In genomic region chr15:99825211-99825610, GRCm38 (mm10) we compare ENCODE assay signal across 25 mouse cellular contexts. TPM values are rescaled to one million over a fixed set of nuclear protein-coding genes. Genes with fewer than 3 reads are reported as not detected.
DNase-seq lines count a peak whose midpoint lies in the region; ATAC-seq and TF ChIP-seq lines count a peak whose summit lies in the region.
"Had no signal": no experiment of that assay in that cellular context is flagged by ENCODE, and none has a peak within 500 bp of the region (broad histone marks: within the 10 kb centered on the region; RNA-seq: fewer than 3 reads in every experiment).

No protein-coding gene starts in this region.

- H3K27ac ChIP-seq in forebrain, embryonic 10.5 days, result peak overlapping the region; percentile 40; the same call in 1 of the 2 replicates
- H3K27ac ChIP-seq in forebrain, embryonic 16.5 days (ENCODE audit: low read length), result no peak overlapping the region
- peak overlapping the region; percentile 54 for H3K27ac ChIP-seq in gastrocnemius, adult 2 months
- 0 out of 2 replicates have a peak overlapping the region, but pooled peaks have one; percentile 5 for H3K27ac ChIP-seq in hindbrain, embryonic 10.5 days
- no peak overlapping the region for H3K27ac ChIP-seq in hindbrain, postnatal 0 days
- H3K27ac ChIP-seq: intestine, embryonic 15.5 days; liver, embryonic 14.5 days; macrophage; midbrain, embryonic 13.5 days had no signal

- no peak overlapping the region for H3K4me2 ChIP-seq in forebrain, embryonic 16.5 days (ENCODE audit: low read length)
- no peak overlapping the region for H3K4me2 ChIP-seq in hindbrain, postnatal 0 days (ENCODE audit: low read depth, low read length)
- H3K4me2 ChIP-seq: heart, embryonic 11.5 days; intestine, embryonic 15.5 days; midbrain, embryonic 13.5 days had no signal

- intact Hi-C loops in gastrocnemius, adult 2 months (cut with DNase I), result no loop called here
- intact Hi-C loops in gastrocnemius, postnatal 36 days (cut with DNase I), result no loop called here

- H3K4me3 ChIP-seq in forebrain, embryonic 10.5 days, result no peak overlapping the region
- no peak overlapping the region for H3K4me3 ChIP-seq in forebrain, embryonic 16.5 days (replicated peaks; ENCODE audit: low read length)
- no peak overlapping the region for H3K4me3 ChIP-seq in gastrocnemius, adult 2 months
- H3K4me3 ChIP-seq in hindbrain, embryonic 10.5 days, result no peak overlapping the region
- H3K4me3 ChIP-seq in hindbrain, postnatal 0 days (ENCODE audit: low read length), result no peak overlapping the region
- H3K4me3 ChIP-seq: intestine, embryonic 15.5 days; midbrain, embryonic 13.5 days had no signal

- WGBS in forebrain, embryonic 10.5 days, result 87% methylated on average over 3 of the region's 3 CpGs
- 84% methylated on average over 3 of the region's 3 CpGs for WGBS in forebrain, embryonic 16.5 days
- 87% methylated on average over 3 of the region's 3 CpGs for WGBS in hindbrain, embryonic 10.5 days
- 77% methylated on average over 3 of the region's 3 CpGs for WGBS in hindbrain, postnatal 0 days

- no peaks in the 10 kb centered on the region for H3K27me3 ChIP-seq in forebrain, embryonic 10.5 days (ENCODE audit: poor library complexity, severe bottlenecking)
- no peaks in the 10 kb centered on the region for H3K27me3 ChIP-seq in forebrain, embryonic 16.5 days (replicated peaks; ENCODE audit: control insufficient read depth, insufficient read depth, low read length)
- no peaks in the 10 kb centered on the region for H3K27me3 ChIP-seq in hindbrain, embryonic 10.5 days (ENCODE audit: insufficient read depth, poor library complexity, severe bottlenecking)
- no peaks in the 10 kb centered on the region for H3K27me3 ChIP-seq in hindbrain, postnatal 0 days (ENCODE audit: insufficient read depth, low read length)
- H3K27me3 ChIP-seq: intestine, embryonic 15.5 days; midbrain, embryonic 13.5 days had no signal

- no peak for TF ChIP-seq CTCF in gastrocnemius, adult 2 months (IDR thresholded peaks at IDR 0.05)
- TF ChIP-seq CTCF in hindbrain, postnatal 0 days (IDR thresholded peaks at IDR 0.05; ENCODE audit: low read depth), result no peak

- no peak overlapping the region for H3K9ac ChIP-seq in forebrain, embryonic 16.5 days (replicated peaks; ENCODE audit: low read depth, low read length)
- no peak overlapping the region for H3K9ac ChIP-seq in hindbrain, postnatal 0 days (replicated peaks; ENCODE audit: low read length)
- H3K9ac ChIP-seq: intestine, embryonic 15.5 days; liver, embryonic 14.5 days; midbrain, embryonic 13.5 days had no signal

- no peaks in the 10 kb centered on the region for H3K36me3 ChIP-seq in forebrain, embryonic 10.5 days (replicated peaks)
- no peaks in the 10 kb centered on the region for H3K36me3 ChIP-seq in forebrain, embryonic 16.5 days (ENCODE audit: control insufficient read depth, insufficient read depth)
- H3K36me3 ChIP-seq in hindbrain, embryonic 10.5 days, result no peaks in the 10 kb centered on the region
- H3K36me3 ChIP-seq in hindbrain, postnatal 0 days (ENCODE audit: insufficient read depth, low read length), result no peaks in the 10 kb centered on the region
- H3K36me3 ChIP-seq: intestine, embryonic 15.5 days; midbrain, embryonic 13.5 days had no signal

- no peak for ATAC-seq in forebrain, embryonic 16.5 days
- ATAC-seq in hindbrain, postnatal 0 days, result no peak
- ATAC-seq: CD4-positive, CD25-positive, alpha-beta regulatory T cell, adult 4 months; hindbrain, embryonic 16.5 days; intestine, embryonic 15.5 days; midbrain, embryonic 13.5 days had no signal

- peaks cover 26% of the 10 kb centered on the region for H3K4me1 ChIP-seq in forebrain, embryonic 10.5 days
- peaks cover 14% of the 10 kb centered on the region for H3K4me1 ChIP-seq in forebrain, embryonic 16.5 days (replicated peaks; ENCODE audit: control insufficient read depth, insufficient read depth, low read length)
- 0 out of 2 replicates have a peak, but pooled peaks cover 6% of the 10 kb centered on the region for H3K4me1 ChIP-seq in hindbrain, embryonic 10.5 days (replicated peaks)
- H3K4me1 ChIP-seq in hindbrain, postnatal 0 days (ENCODE audit: insufficient read depth, low read length), result no peaks in the 10 kb centered on the region

- no peaks in the 10 kb centered on the region for H3K9me3 ChIP-seq in forebrain, embryonic 10.5 days
- no peaks in the 10 kb centered on the region for H3K9me3 ChIP-seq in forebrain, embryonic 16.5 days (ENCODE audit: control insufficient read depth, low read length)
- H3K9me3 ChIP-seq in hindbrain, embryonic 10.5 days, result no peaks in the 10 kb centered on the region
- H3K9me3 ChIP-seq in hindbrain, postnatal 0 days (ENCODE audit: low read length), result no peaks in the 10 kb centered on the region
- H3K9me3 ChIP-seq: intestine, embryonic 15.5 days; midbrain, embryonic 13.5 days had no signal

- no peak for DNase-seq in forebrain, embryonic 10.5 days (ENCODE audit: extremely low spot score, low spot score)
- no peak for DNase-seq in gastrocnemius, adult 2 months
- no peak for DNase-seq in gastrocnemius, postnatal 36 days
- DNase-seq in hindbrain, embryonic 10.5 days (ENCODE audit: low spot score), result no peak
- DNase-seq in hindbrain, postnatal 0 days (ENCODE audit: low spot score), result no peak
- no peak for DNase-seq in kidney, postnatal 36 days
- DNase-seq: adrenal gland, postnatal 36 days; cerebellum, adult 8-10 months; cerebellum, postnatal 25 days; gastrocnemius, postnatal 25 days; kidney, adult 2 months; kidney, postnatal 4 days; layer of hippocampus, postnatal 36 days; left cerebral cortex, postnatal 4 days; liver; lung, adult 2 months; lung, postnatal 10 days had no signal

RNA-seq across cellular contexts. Expression of gene Lima1, which starts 50.0 kb away (rescaled TPM):
- 39.6 and 43.4 TPM in 2 replicates for polyA plus RNA-seq in forebrain, embryonic 10.5 days (2016; fragmentation: Nextera tagmentation; extraction: Ambion mirVana)
- polyA plus RNA-seq in forebrain, embryonic 16.5 days (2015; fragmentation: Nextera tagmentation; extraction: Ambion mirVana), result 38.0 and 43.5 TPM in 2 replicates
- 1 to 10 TPM; 7.9 to 9.8 TPM for total RNA-seq in gastrocnemius, adult 2 months (2021)
- total RNA-seq in gastrocnemius, postnatal 36 days (2021), result 10 to 100 TPM in 1 of 2 experiments, 1 to 10 TPM in 1; 9.3 to 10.3 TPM
- 29.5 and 33.4 TPM in 2 replicates for polyA plus RNA-seq in hindbrain, embryonic 10.5 days (2016; fragmentation: Nextera tagmentation; extraction: Ambion mirVana)
- total RNA-seq in hindbrain, postnatal 0 days (2014; rRNA removed), result 5.8 and 6.9 TPM in 2 replicates
- polyA plus RNA-seq in hindbrain, postnatal 0 days (2015; fragmentation: Nextera tagmentation; extraction: Ambion mirVana), result 8.0 and 10.4 TPM in 2 replicates

RNA-seq across cellular contexts. Expression of gene Cers5, which starts 52.5 kb away (rescaled TPM):
- polyA plus RNA-seq in forebrain, embryonic 10.5 days (2016; fragmentation: Nextera tagmentation; extraction: Ambion mirVana), result 57.6 and 59.5 TPM in 2 replicates
- polyA plus RNA-seq in forebrain, embryonic 16.5 days (2015; fragmentation: Nextera tagmentation; extraction: Ambion mirVana), result 74.7 and 77.9 TPM in 2 replicates
- 1 to 10 TPM; 4.6 to 5.4 TPM for total RNA-seq in gastrocnemius, adult 2 months (2021)
- 1 to 10 TPM; 4.9 to 5.9 TPM for total RNA-seq in gastrocnemius, postnatal 36 days (2021)
- polyA plus RNA-seq in hindbrain, embryonic 10.5 days (2016; fragmentation: Nextera tagmentation; extraction: Ambion mirVana), result 59.1 and 61.3 TPM in 2 replicates
- total RNA-seq in hindbrain, postnatal 0 days (2014; rRNA removed), result 92.8 and 105 TPM in 2 replicates
- 73.0 and 73.9 TPM in 2 replicates for polyA plus RNA-seq in hindbrain, postnatal 0 days (2015; fragmentation: Nextera tagmentation; extraction: Ambion mirVana)

Comparison
In these comparisons a context has a peak if more than half of its experiments do, and no peak if none do; other contexts are left out.
1. H3K27ac ChIP-seq: peak in forebrain, embryonic 10.5 days (single experiment), gastrocnemius, adult 2 months (single experiment) and hindbrain, embryonic 10.5 days (single experiment); none in forebrain, embryonic 16.5 days (single experiment) and hindbrain, postnatal 0 days (single experiment).